Mouse (Mus musculus) cortical plate, adult 2 months (tissue): ENCODE data around the gene Hspd1.

Source experiments
- CTCF ChIP-seq: fragments of 200-500 bp; IDR thresholded peaks from 2 replicates; pipeline ENCODE4 v1.5.1; 2011; ENCODE audit warnings: mild to moderate bottlenecking, control low read depth, low read length; ENCODE audit not compliant: insufficient read depth; ENCODE audit errors: extremely low read depth
- POLR2A ChIP-seq: fragments of 200-500 bp; IDR thresholded peaks from 2 replicates; pipeline ENCODE4 v1.6.1; 2011; ENCODE audit warnings: mild to moderate bottlenecking, low read length, control low read depth; ENCODE audit not compliant: insufficient read depth; ENCODE audit errors: extremely low read depth

DNA sequence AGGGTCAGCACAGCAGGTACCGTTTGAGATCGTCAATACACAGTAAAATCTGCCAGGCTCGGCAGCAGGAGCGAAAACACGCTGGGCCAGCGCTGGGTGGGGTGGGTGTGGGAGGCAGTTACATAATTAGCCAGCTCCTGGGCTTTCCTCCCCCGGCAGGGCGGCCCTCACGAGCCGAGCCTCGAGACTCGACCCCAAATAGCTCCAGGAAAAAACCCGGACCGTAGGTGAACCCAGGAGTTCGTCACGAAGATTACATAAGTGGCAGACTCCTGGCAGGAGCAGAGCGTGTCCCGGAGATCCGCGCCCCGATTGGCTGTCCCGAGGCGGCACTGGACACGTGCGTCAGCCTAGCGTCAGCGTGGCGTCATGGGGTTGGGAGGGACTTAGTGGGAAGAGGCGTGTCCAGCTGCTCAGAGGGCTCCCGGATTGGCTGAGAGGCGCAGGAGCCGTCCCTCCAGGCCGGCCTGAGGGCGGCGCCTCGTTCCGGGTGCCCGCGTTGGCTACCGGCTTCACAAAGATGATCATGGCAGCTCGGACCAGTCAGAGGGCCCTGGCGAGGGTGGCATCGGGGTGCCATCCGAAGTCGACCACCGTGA, 35.6 kb downstream of the Hspd1 start, which contains the start of gene Coq10b:
- TF ChIP-seq CTCF (no peak), POLR2A (peak; percentile 75)
